Mouse (Mus musculus) liver, embryonic 14.5 days (tissue): Measurements from ENCODE around the gene Dcpp2. TPM values are rescaled to one million over a fixed set of nuclear protein-coding genes. Genes with fewer than 3 reads are reported as not detected.

Source experiments
- ATAC-seq: fragments of 200-750 bp; cut with Nextera tagmentation; 2 replicates; pipeline ENCODE4 v1.8.0; 2017; ENCODE audit warnings: moderate number of reproducible peaks, mild to moderate bottlenecking, moderate library complexity; ENCODE audit not compliant: insufficient read depth
- DNase-seq, 3 experiments: peaks; one replicate each; pipeline ENCODE4 v3.0.0-alpha.2; 2012 to 2013; ENCODE audit warnings: low read depth in 3 of 3, low spot score in 3 of 3
- H3K27ac ChIP-seq: fragments of 300-500 bp; sonication (generic); 2 replicates; pipeline ENCODE4 v1.5.1; 2014; ENCODE audit warnings: moderate library complexity, mild to moderate bottlenecking, control low read depth, inconsistent platforms
- H3K27me3 ChIP-seq: fragments of 300-500 bp; sonication (generic); 2 replicates; pipeline ENCODE4 v1.6.1; 2014; ENCODE audit warnings: mild to moderate bottlenecking, low read length, moderate library complexity; ENCODE audit not compliant: control insufficient read depth, insufficient read depth
- H3K36me3 ChIP-seq: fragments of 300-500 bp; sonication (generic); replicated peaks from 2 replicates; pipeline ENCODE4 v1.6.1; 2014; ENCODE audit warnings: low read depth; ENCODE audit not compliant: control insufficient read depth, insufficient read depth
- H3K4me1 ChIP-seq, 2 experiments: fragments of 200-500 bp in 1 of 2; fragments of 300-500 bp in 1 of 2; sonication (generic) in 1 of 2; replicated peaks; 2 replicates each; pipeline ENCODE4 v1.6.1; 2012 to 2014; ENCODE audit warnings: antibody characterized with exemption in 1 of 2, inconsistent platforms in 1 of 2, low read length in 1 of 2; ENCODE audit not compliant: control insufficient read depth in 2 of 2, insufficient read depth in 2 of 2
- H3K4me2 ChIP-seq: fragments of 300-500 bp; sonication (generic); 2 replicates; pipeline ENCODE4 v1.6.1; 2014; ENCODE audit warnings: low read depth, mild to moderate bottlenecking, control low read depth, moderate library complexity
- H3K4me3 ChIP-seq, 2 experiments: fragments of 200-500 bp in 1 of 2; fragments of 300-500 bp in 1 of 2; sonication (generic) in 1 of 2; 2 replicates each; pipeline ENCODE4 v1.5.1; 2012 to 2014; ENCODE audit warnings: low read depth in 2 of 2, low read length in 2 of 2, mild to moderate bottlenecking in 2 of 2, control low read depth in 1 of 2, inconsistent platforms in 1 of 2, moderate library complexity in 1 of 2; ENCODE audit not compliant: insufficient read depth in 1 of 2
- H3K9ac ChIP-seq: fragments of 300-500 bp; sonication (generic); replicated peaks from 2 replicates; pipeline ENCODE4 v1.6.1; 2014; ENCODE audit warnings: mild to moderate bottlenecking, control low read depth, moderate library complexity
- H3K9me3 ChIP-seq: fragments of 300-500 bp; sonication (generic); 2 replicates; pipeline ENCODE4 v1.6.1; 2016; ENCODE audit warnings: low read length, mixed read lengths; ENCODE audit not compliant: control insufficient read depth
- CTCF ChIP-seq: IDR thresholded peaks from 2 replicates; pipeline ENCODE4 v1.5.1; 2016; ENCODE audit warnings: antibody characterized with exemption, low read depth, control low read depth
- EP300 ChIP-seq: IDR thresholded peaks from 2 replicates; pipeline ENCODE4 v1.6.1; 2016; ENCODE audit warnings: antibody characterized with exemption, low read depth
- WGBS: fragments of 180-500 bp; shearing (Covaris S2); extraction: QIAGEN DNeasy Blood & Tissue Kit; methylation state at CpG from one replicate; pipeline ENCODE4 v1.1.7; 2014; ENCODE audit not compliant: insufficient replicate concordance; 5-methylcytosine and 5-hydroxymethylcytosine counted together
- polyA plus RNA-seq, 2 experiments: library from polyadenylated mRNA; depleted of rRNA in 1 of 2; stranded (reverse) in 1 of 2; unstranded in 1 of 2; fragments of >200 nt; fragmentation: Nextera tagmentation in 1 of 2; extraction: Ambion mirVana in 1 of 2; gene quantifications; 2 replicates each; pipeline versions ENCODE4 v1.2.1 to v1.2.3; 2012 to 2014

The Dcpp2 gene
- polyA plus RNA-seq, 2 experiments, result not detected

GRCm38 (mm10) chr17:23857193-23857592, 23.5 kb upstream of the Dcpp2 start:
- TF ChIP-seq CTCF, result no peak
- TF ChIP-seq EP300, result no peak
- Histone ChIP-seq H3K27ac (no peak overlapping the region), H3K36me3 (no peaks in the 10 kb centered on the region), H3K9me3 (no peaks in the 10 kb centered on the region), H3K4me1 (no peaks in the 10 kb centered on the region), H3K27me3 (no peaks in the 10 kb centered on the region), H3K4me3 (no peak overlapping the region), H3K4me2 (no peak overlapping the region), H3K9ac (no peak overlapping the region)
- no peak for DNase-seq
- no peak for ATAC-seq
- 72% methylated on average over 6 of the region's 6 CpGs for WGBS

DNA sequence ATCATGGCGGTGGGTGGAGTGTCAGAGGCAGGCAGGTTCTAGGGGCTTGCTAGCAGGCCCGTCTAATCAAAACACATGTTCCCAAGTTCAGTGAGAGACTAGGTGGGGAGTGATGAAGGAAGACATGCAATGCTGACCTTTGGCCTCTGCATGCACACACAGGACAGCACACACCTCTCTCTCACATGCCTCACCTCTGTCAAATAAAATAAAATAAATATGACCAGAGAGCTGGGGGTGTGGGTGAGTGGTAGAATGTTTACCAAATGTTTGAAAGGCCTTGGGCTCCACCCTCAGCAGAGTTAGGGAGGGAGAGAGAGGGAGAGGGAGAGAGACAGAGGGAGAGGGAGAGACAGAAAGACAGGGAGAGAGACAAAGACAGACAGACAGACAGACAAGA, 22.8 kb upstream of the Dcpp2 start:
- H3K4me3 ChIP-seq, result no peak overlapping the region
- no peaks in the 10 kb centered on the region for H3K9me3 ChIP-seq
- ATAC-seq (no peak), DNase-seq (no peak)
- H3K36me3 ChIP-seq, result no peaks in the 10 kb centered on the region
- H3K9ac ChIP-seq, result no peak overlapping the region
- TF ChIP-seq CTCF (no peak), EP300 (no peak)
- no peaks in the 10 kb centered on the region for H3K4me1 ChIP-seq
- no peaks in the 10 kb centered on the region for H3K27me3 ChIP-seq
- WGBS, result 55% methylated on average over 2 of the region's 2 CpGs
- H3K27ac ChIP-seq, result no peak overlapping the region
- no peak overlapping the region for H3K4me2 ChIP-seq

- Histone ChIP-seq H3K27ac (no peak overlapping the region), H3K9me3 (no peaks in the 10 kb centered on the region), H3K4me1 (no peaks in the 10 kb centered on the region), H3K27me3 (no peaks in the 10 kb centered on the region), H3K9ac (no peak overlapping the region), H3K4me2 (no peak overlapping the region), H3K4me3 (no peak overlapping the region), H3K36me3 (no peaks in the 10 kb centered on the region)
- no peak for ATAC-seq
- 58% methylated on average over 4 of the region's 4 CpGs for WGBS
- no peak for TF ChIP-seq EP300
- no peak for TF ChIP-seq CTCF
- no peak for DNase-seq
These were observed 17.8 kb upstream of the Dcpp2 start for GRCm38 (mm10) chr17:23862926-23863325.

DNA sequence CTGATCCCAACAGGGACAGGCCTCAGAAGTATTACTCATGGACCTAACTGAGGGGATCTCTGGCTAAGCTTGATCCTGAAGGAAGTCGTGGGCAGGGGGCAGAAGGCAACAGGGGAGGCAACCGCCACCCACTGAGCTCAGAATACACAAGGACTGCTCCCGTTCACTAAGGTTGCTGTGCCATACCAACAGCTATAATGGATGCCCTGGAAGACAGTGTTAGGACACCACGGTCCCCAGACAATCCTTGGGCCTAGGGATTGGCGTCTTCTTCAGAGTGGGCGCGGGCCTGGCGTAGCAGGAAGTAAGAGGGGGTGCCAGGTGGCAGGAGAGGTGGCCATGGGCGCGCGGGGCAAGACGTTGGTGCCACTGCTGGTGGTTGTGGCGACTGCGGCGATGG, 12.9 kb upstream of the Dcpp2 start, which contains the start of gene Prss21:
Gene Prss21 (plus strand): TSS at position 301 of the 400 bp plus-strand sequence.
- H3K9ac ChIP-seq, result no peak within 1 kb of the TSS
- H3K27ac ChIP-seq, result no peak within 1 kb of the TSS
- 66% methylated on average over 15 of the region's 15 CpGs for WGBS
- H3K36me3 ChIP-seq, result no peaks in the 10 kb centered on the region
- H3K27me3 ChIP-seq, result no peaks in the 10 kb centered on the region
- no peak for ATAC-seq
- no peak for TF ChIP-seq EP300
- TF ChIP-seq CTCF, result no peak
- H3K4me3 ChIP-seq, result no peak within 1 kb of the TSS
- H3K4me1 ChIP-seq, result no peaks in the 10 kb centered on the region
- no peaks in the 10 kb centered on the region for H3K9me3 ChIP-seq
- no peak within 1 kb of the TSS for H3K4me2 ChIP-seq
- no peak for DNase-seq

GRCm38 (mm10) chr17:23868513-23868912, 12.2 kb upstream of the Dcpp2 start:
- no peak overlapping the region for H3K27ac ChIP-seq
- H3K9ac ChIP-seq, result no peak overlapping the region
- no peaks in the 10 kb centered on the region for H3K27me3 ChIP-seq
- DNase-seq, result no peak
- 68% methylated on average over 11 of the region's 11 CpGs for whole genome bisulfite sequencing
- H3K9me3 ChIP-seq, result no peaks in the 10 kb centered on the region
- H3K36me3 ChIP-seq, result no peaks in the 10 kb centered on the region
- no peak overlapping the region for H3K4me2 ChIP-seq
- ATAC-seq, result no peak
- H3K4me3 ChIP-seq, result no peak overlapping the region
- H3K4me1 ChIP-seq, result no peaks in the 10 kb centered on the region
- TF ChIP-seq CTCF (no peak), EP300 (no peak)
